Mouse (Mus musculus) regulatory T cell (primary cell): ENCODE measurements around the gene Cpeb1.

ENCODE experiments used
- in situ Hi-C: fragments of 300-600 bp; cut with MboI, MseI; formaldehyde crosslinking; loops from one replicate; pipeline ENCODE4 v1.15.1; 2025; ENCODE audit warnings: high pct_unique_total_duplicates

Gene Cpeb1

GRCm38 (mm10) chr7:81371811-81372210 lies 83.5 kb downstream of the Cpeb1 start:
- in situ Hi-C loops: no loop called here

GRCm38 (mm10) chr7:81369724-81370123 lies 85.5 kb downstream of the Cpeb1 start:
- in situ Hi-C loops: no loop called here

- in situ Hi-C loops: no loop called here
Measured at GRCm38 (mm10) chr7:81367946-81368345, 87.3 kb downstream of the Cpeb1 start.

GRCm38 (mm10) chr7:81356975-81357374 lies 98.3 kb downstream of the Cpeb1 start:
- in situ Hi-C loops: no loop called here

GRCm38 (mm10) chr7:81356360-81356759 lies 98.9 kb downstream of the Cpeb1 start:
- in situ Hi-C loops: no loop called here

GRCm38 (mm10) chr7:81355746-81356145 lies 99.5 kb downstream of the Cpeb1 start:
- in situ Hi-C loops: no loop called here

- in situ Hi-C loops: no loop called here
Measured at GRCm38 (mm10) chr7:81351826-81352225, 103.4 kb downstream of the Cpeb1 start.

- in situ Hi-C loops: loop anchor here (10.0 kb wide), 1 partner anchor 1063 kb away; no protein-coding TSS in a partner anchor
Measured at GRCm38 (mm10) chr7:81348206-81348605, 107.1 kb downstream of the Cpeb1 start.

GRCm38 (mm10) chr7:81345447-81346170 lies 109.7 kb downstream of the Cpeb1 start:
- in situ Hi-C loops: loop anchor here (10.0 kb wide), 1 partner anchor 1061 kb away; no protein-coding TSS in a partner anchor

GRCm38 (mm10) chr7:81344544-81345446 lies 110.5 kb downstream of the Cpeb1 start, which contains the start of gene Rps17:
Gene Rps17 (minus strand): TSS chr7:81345254.
- in situ Hi-C loops: loop anchor here (5.0 to 10.0 kb wide), 2 partner anchors 182 to 1060 kb away; no protein-coding TSS in a partner anchor

- in situ Hi-C loops: loop anchor here (5.0 to 10.0 kb wide), 2 partner anchors 182 to 1059 kb away; no protein-coding TSS in a partner anchor
Measured at GRCm38 (mm10) chr7:81343831-81344230, 111.4 kb downstream of the Cpeb1 start.

- in situ Hi-C loops: loop anchor here (5.0 to 10.0 kb wide), 2 partner anchors 181 to 1059 kb away; no protein-coding TSS in a partner anchor
Measured at GRCm38 (mm10) chr7:81343316-81343715, 111.9 kb downstream of the Cpeb1 start.

- in situ Hi-C loops: loop anchor here (5.0 to 10.0 kb wide), 2 partner anchors 180 to 1058 kb away; no protein-coding TSS in a partner anchor
Measured at GRCm38 (mm10) chr7:81342356-81343094, 112.7 kb downstream of the Cpeb1 start.

GRCm38 (mm10) chr7:81341563-81341962 lies 113.7 kb downstream of the Cpeb1 start:
- in situ Hi-C loops: loop anchor here (5.0 to 10.0 kb wide), 2 partner anchors 179 to 1057 kb away; no protein-coding TSS in a partner anchor

- in situ Hi-C loops: loop anchor here (5.0 to 10.0 kb wide), 2 partner anchors 177 to 1055 kb away; no protein-coding TSS in a partner anchor
Measured at GRCm38 (mm10) chr7:81339783-81340182, 115.5 kb downstream of the Cpeb1 start.

- in situ Hi-C loops: no loop called here
Measured at GRCm38 (mm10) chr7:81338522-81338873, 116.8 kb downstream of the Cpeb1 start.

- in situ Hi-C loops: no loop called here
Measured at GRCm38 (mm10) chr7:81337785-81338521, 117.3 kb downstream of the Cpeb1 start.

GRCm38 (mm10) chr7:81336432-81336786 lies 118.9 kb downstream of the Cpeb1 start:
- in situ Hi-C loops: no loop called here

- in situ Hi-C loops: no loop called here
Measured at GRCm38 (mm10) chr7:81335705-81336431, 119.4 kb downstream of the Cpeb1 start.

GRCm38 (mm10) chr7:81331851-81332250 lies 123.4 kb downstream of the Cpeb1 start:
- in situ Hi-C loops: no loop called here
